In genomic region chrX:53049196-53049595, GRCm38 (mm10) we compare ENCODE assay signal across 26 mouse cellular contexts.
A peak's percentile ranks its signal among the peaks of the same experiment; 100 is the strongest.
DNase-seq lines count a peak whose midpoint lies in the region; ATAC-seq lines count a peak whose summit lies in the region.
"Had no signal": no experiment of that assay in that cellular context is flagged by ENCODE, and none has a peak within 500 bp of the region (broad histone marks: within the 10 kb centered on the region; RNA-seq: fewer than 3 reads in every experiment).

No protein-coding gene starts in this region.

- peaks cover 22% of the 10 kb centered on the region for H3K4me1 ChIP-seq in embryonic facial prominence, embryonic 13.5 days
- peaks cover 41% of the 10 kb centered on the region for H3K4me1 ChIP-seq in embryonic facial prominence, embryonic 10.5 days
- peaks cover 30% of the 10 kb centered on the region for H3K4me1 ChIP-seq in liver, embryonic 13.5 days (replicated peaks)
- no peaks in the 10 kb centered on the region; the same call in 1 of the 2 replicates for H3K4me1 ChIP-seq in liver, embryonic 11.5 days (replicated peaks; ENCODE audit: control insufficient read depth, insufficient read depth, low read length)

- intact Hi-C loops in heart, postnatal 10 days (cut with DNase I): no loop called here

- WGBS in embryonic facial prominence, embryonic 13.5 days: 39% methylated on average over 4 of the region's 4 CpGs
- WGBS in embryonic facial prominence, embryonic 10.5 days: 32% methylated on average over 4 of the region's 4 CpGs
- WGBS in liver, embryonic 13.5 days (ENCODE audit: insufficient replicate concordance): 26% methylated on average over 4 of the region's 4 CpGs
- 33% methylated on average over 4 of the region's 4 CpGs for WGBS in liver, embryonic 11.5 days

- no peak overlapping the region for H3K4me3 ChIP-seq in embryonic facial prominence, embryonic 13.5 days
- no peak overlapping the region for H3K4me3 ChIP-seq in embryonic facial prominence, embryonic 10.5 days
- no peak overlapping the region for H3K4me3 ChIP-seq in liver, embryonic 13.5 days (replicated peaks)
- H3K4me3 ChIP-seq in liver, embryonic 11.5 days (ENCODE audit: low read depth, low read length): no peak overlapping the region
- H3K4me3 ChIP-seq: embryonic facial prominence, embryonic 12.5 days; embryonic facial prominence, embryonic 15.5 days; erythroblast, embryonic 14.5 days; forebrain, embryonic 12.5 days had no signal

- H3K9ac ChIP-seq in embryonic facial prominence, embryonic 13.5 days: no peak overlapping the region
- no peak overlapping the region for H3K9ac ChIP-seq in liver, embryonic 13.5 days
- no peak overlapping the region for H3K9ac ChIP-seq in liver, embryonic 11.5 days (ENCODE audit: low read depth, low read length)
- H3K9ac ChIP-seq: embryonic facial prominence, embryonic 12.5 days; embryonic facial prominence, embryonic 15.5 days; forebrain, embryonic 12.5 days had no signal

- H3K27me3 ChIP-seq in embryonic facial prominence, embryonic 13.5 days: no peaks in the 10 kb centered on the region
- H3K27me3 ChIP-seq in embryonic facial prominence, embryonic 10.5 days (replicated peaks; ENCODE audit: low read depth, poor library complexity, severe bottlenecking): 0 out of 2 replicates have a peak, but pooled peaks cover 4% of the 10 kb centered on the region
- H3K27me3 ChIP-seq in liver, embryonic 13.5 days: no peaks in the 10 kb centered on the region
- H3K27me3 ChIP-seq in liver, embryonic 11.5 days (replicated peaks; ENCODE audit: control insufficient read depth, insufficient read depth, low read length): no peaks in the 10 kb centered on the region
- H3K27me3 ChIP-seq: CH12.LX; embryonic facial prominence, embryonic 12.5 days; embryonic facial prominence, embryonic 15.5 days; forebrain, embryonic 12.5 days had no signal

- peak; percentile 13 to 36 for DNase-seq in adrenal gland, adult (ENCODE audit: inconsistent age in 2 of 2, low spot score in 1 of 2)
- no peak for DNase-seq in adrenal gland, postnatal 4 days (ENCODE audit: low spot score in 2 of 2)
- DNase-seq in embryonic facial prominence, embryonic 10.5 days (ENCODE audit: low spot score): no peak
- DNase-seq in liver, embryonic 13.5 days: no peak
- DNase-seq in liver, embryonic 11.5 days (ENCODE audit: low spot score): no peak
- DNase-seq in heart, postnatal 10 days: no peak
- DNase-seq: adrenal gland, adult 8-10 months; adrenal gland, postnatal 14 days; adrenal gland, postnatal 36 days; B cell, adult 2 months; cerebellum, adult 11 months; cerebellum, adult 18-20 months; cerebellum, adult 8-10 months; cerebellum, adult 9-11 months; cerebellum, postnatal 14 days; cerebellum, postnatal 36 days had no signal

- no peaks in the 10 kb centered on the region for H3K9me3 ChIP-seq in embryonic facial prominence, embryonic 13.5 days
- H3K9me3 ChIP-seq in embryonic facial prominence, embryonic 10.5 days: no peaks in the 10 kb centered on the region
- H3K9me3 ChIP-seq in liver, embryonic 13.5 days (replicated peaks): no peaks in the 10 kb centered on the region
- no peaks in the 10 kb centered on the region for H3K9me3 ChIP-seq in liver, embryonic 11.5 days (ENCODE audit: control insufficient read depth, low read length)
- H3K9me3 ChIP-seq: embryonic facial prominence, embryonic 12.5 days; embryonic facial prominence, embryonic 15.5 days; forebrain, embryonic 10.5 days; forebrain, embryonic 12.5 days had no signal

- H3K27ac ChIP-seq in embryonic facial prominence, embryonic 13.5 days: 0 out of 2 replicates have a peak overlapping the region, but pooled peaks have one; percentile 22
- no peak overlapping the region for H3K27ac ChIP-seq in embryonic facial prominence, embryonic 10.5 days (replicated peaks)
- H3K27ac ChIP-seq in liver, embryonic 13.5 days: no peak overlapping the region
- H3K27ac ChIP-seq in liver, embryonic 11.5 days (ENCODE audit: low read depth, low read length): no peak overlapping the region
- H3K27ac ChIP-seq: embryonic facial prominence, embryonic 15.5 days; forebrain, embryonic 12.5 days had no signal

- H3K36me3 ChIP-seq in embryonic facial prominence, embryonic 13.5 days: peaks cover 5% of the 10 kb centered on the region; the same call in 1 of the 2 replicates
- H3K36me3 ChIP-seq in embryonic facial prominence, embryonic 10.5 days (replicated peaks): peaks cover 6% of the 10 kb centered on the region
- no peaks in the 10 kb centered on the region for H3K36me3 ChIP-seq in liver, embryonic 13.5 days
- H3K36me3 ChIP-seq in liver, embryonic 11.5 days (ENCODE audit: control insufficient read depth, insufficient read depth, low read length): no peaks in the 10 kb centered on the region
- H3K36me3 ChIP-seq: embryonic facial prominence, embryonic 15.5 days; forebrain, embryonic 12.5 days had no signal

- H3K4me2 ChIP-seq in embryonic facial prominence, embryonic 13.5 days: no peak overlapping the region
- no peak overlapping the region for H3K4me2 ChIP-seq in liver, embryonic 13.5 days
- no peak overlapping the region for H3K4me2 ChIP-seq in liver, embryonic 11.5 days
- H3K4me2 ChIP-seq: embryonic facial prominence, embryonic 15.5 days; forebrain, embryonic 12.5 days had no signal

- ATAC-seq in embryonic facial prominence, embryonic 13.5 days (ENCODE audit: insufficient number of reproducible peaks, insufficient read depth, low FRiP score, low TSS enrichment, low read depth): no peak
- 0 out of 2 replicates have a peak, but pooled peaks have one; percentile 46 for ATAC-seq in liver, embryonic 13.5 days (ENCODE audit: low read depth)
- no peak for ATAC-seq in liver, embryonic 11.5 days (replicated peaks; ENCODE audit: low FRiP score)
- ATAC-seq: CD4-positive, CD25-positive, alpha-beta regulatory T cell, adult 4 months; forebrain, embryonic 14.5 days; forebrain, embryonic 16.5 days had no signal

Comparison
In these comparisons a context has a peak if more than half of its experiments do, and no peak if none do; other contexts are left out.
1. DNase-seq: peak in adrenal gland, adult (2 of 2); none in adrenal gland, postnatal 4 days (0 of 2), embryonic facial prominence, embryonic 10.5 days (single experiment), liver, embryonic 13.5 days (single experiment), liver, embryonic 11.5 days (single experiment) and heart, postnatal 10 days (0 of 2).